Mouse (Mus musculus): ENCODE measurements at regions not wholly inside any gene's neighbourhood (a gene's known extent, or its start where the extent isn't known, plus 50 kb on each side); places are given as distances from the start of the nearest gene placed in this dataset.

DNA sequence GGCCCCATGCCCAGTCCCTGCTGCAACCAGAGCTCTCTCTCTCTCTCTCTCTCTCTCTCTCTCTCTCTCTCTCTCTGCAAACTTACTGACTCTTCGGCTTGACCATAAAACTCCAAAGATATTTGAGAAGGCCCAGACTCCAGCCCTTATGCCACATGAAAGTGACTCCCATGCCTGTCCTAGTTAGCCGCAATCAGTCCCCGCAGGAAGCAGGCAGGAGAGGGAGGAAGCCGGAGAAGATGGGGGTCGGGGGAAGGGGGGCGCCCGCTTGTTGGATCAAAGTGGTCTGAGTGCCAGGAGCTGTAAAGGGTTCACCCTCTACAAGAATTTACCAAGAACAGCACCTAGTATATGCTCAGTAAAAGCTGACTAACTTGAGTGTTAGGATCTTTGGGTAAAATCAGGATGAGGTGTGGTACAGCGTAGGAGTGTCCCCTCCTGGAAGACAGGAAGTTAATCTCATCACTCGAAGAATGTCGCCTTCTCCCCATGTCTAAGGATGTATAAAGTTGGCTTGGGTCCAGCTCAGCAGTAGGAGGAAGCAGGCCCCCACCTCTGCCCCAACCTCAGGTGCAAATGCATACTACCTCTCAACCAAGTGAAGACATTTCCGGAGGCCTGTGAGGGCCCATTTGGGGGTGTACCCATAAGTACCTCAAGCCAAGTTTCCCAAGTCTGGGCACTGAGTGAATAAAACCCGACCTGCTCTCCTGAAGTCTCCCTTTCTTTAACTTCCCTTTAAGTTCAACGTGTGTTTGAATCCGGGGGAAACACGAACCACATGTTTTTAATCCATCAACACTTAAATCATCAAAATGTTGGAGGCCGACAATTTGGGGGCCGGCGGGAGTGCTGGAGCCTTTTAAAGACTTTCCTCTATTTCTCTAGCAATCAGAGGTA, 254.7 kb downstream of the Bcl11b start:
- Histone ChIP-seq H3K36me3 (ENCODE audit: control insufficient read depth, insufficient read depth, low read length) (no peaks in the 10 kb centered on the region), H3K27me3 (ENCODE audit: control insufficient read depth, insufficient read depth, low read depth, low read length) (no peaks in the 10 kb centered on the region), H3K27ac (ENCODE audit: low read length) (no peak overlapping the region), H3K4me3 (ENCODE audit: low read depth, low read length) (no peak overlapping the region), H3K4me2 (ENCODE audit: low read length) (no peak overlapping the region), H3K9ac (ENCODE audit: low read depth, low read length) (no peak overlapping the region), H3K9me3 (replicated peaks; ENCODE audit: control insufficient read depth, low read length, poor library complexity, severe bottlenecking) (no peaks in the 10 kb centered on the region), H3K4me1 (ENCODE audit: control insufficient read depth, insufficient read depth, low read length) (no peaks in the 10 kb centered on the region)
- WGBS = 88% methylated on average over 18 of the region's 18 CpGs
- no peak for ATAC-seq

DNA sequence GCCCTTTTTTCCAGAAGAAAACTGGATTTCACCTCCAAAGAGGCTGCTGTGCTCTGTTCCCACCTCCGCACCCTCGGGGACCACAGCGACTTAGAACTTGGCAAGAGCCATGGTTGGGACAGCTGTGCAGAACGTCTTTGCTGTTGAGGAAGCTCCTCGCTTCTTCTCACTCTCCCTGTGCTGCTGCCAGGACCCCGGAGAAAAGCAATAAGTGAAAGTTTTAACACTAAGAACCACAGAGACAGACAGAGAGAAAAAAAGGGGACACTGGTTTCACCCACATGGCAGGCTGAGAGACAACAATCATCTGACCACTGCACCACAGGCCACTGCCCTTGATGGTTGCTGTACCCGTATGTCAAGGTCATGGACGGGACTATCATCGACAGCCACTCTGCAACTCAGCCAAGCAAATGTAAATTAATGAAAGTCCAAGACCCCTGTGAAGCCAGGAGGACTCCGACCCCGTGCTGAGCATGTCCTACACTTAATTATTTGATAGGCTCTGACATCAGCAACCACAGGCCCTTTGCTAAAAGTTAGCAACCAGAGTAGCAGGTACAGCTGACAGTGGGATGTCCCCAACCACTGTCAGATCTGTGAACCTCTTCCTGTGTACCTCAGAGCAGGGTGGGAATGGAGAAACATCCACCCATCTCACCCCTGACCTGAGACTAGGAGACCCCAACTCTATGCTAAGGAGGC, 253.9 kb downstream of the Bcl11b start:
- no peaks in the 10 kb centered on the region for H3K9me3 ChIP-seq (replicated peaks; ENCODE audit: control insufficient read depth, low read length, poor library complexity, severe bottlenecking)
- H3K9ac ChIP-seq (ENCODE audit: low read depth, low read length) = no peak overlapping the region
- no peak overlapping the region for H3K4me3 ChIP-seq (ENCODE audit: low read depth, low read length)
- no peak overlapping the region for H3K27ac ChIP-seq (ENCODE audit: low read length)
- no peaks in the 10 kb centered on the region for H3K27me3 ChIP-seq (ENCODE audit: control insufficient read depth, insufficient read depth, low read depth, low read length)
- H3K4me1 ChIP-seq (ENCODE audit: control insufficient read depth, insufficient read depth, low read length) = no peaks in the 10 kb centered on the region
- no peak for ATAC-seq
- no peak overlapping the region for H3K4me2 ChIP-seq (ENCODE audit: low read length)
- 82% methylated on average over 11 of the region's 11 CpGs for WGBS
- no peaks in the 10 kb centered on the region for H3K36me3 ChIP-seq (ENCODE audit: control insufficient read depth, insufficient read depth, low read length)

DNA sequence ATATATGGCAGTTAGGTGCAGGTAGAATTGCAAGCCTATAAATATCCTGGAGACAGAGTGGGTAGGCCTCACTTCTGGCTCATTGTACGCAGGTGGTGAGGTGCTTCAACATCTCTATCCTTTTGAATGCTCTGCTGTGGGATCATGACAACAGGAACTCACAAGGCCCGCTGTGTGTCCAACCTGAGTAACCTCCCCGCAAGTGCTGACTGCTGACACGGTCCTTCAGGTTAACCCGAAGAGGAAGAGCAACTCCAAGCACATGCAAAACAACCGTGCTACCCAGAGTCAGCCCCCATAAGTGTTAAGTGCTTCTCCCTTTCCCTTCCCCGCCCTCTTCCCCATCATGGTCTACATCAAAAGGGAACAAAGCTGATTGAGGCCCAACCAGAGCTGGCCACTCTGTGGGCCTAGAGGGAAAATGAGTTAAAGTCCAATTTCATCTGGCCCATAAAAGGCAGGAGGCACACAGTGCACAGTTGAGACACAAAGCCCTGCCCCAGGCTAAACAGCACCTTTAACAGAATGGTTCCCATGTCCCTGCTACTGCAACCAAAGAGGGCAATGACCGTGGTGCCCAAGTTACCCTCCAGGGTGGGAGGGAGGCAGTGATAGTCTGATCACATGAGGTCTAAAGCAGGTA, 253.0 kb downstream of the Bcl11b start:
- Histone ChIP-seq H3K27me3 (ENCODE audit: control insufficient read depth, insufficient read depth, low read depth, low read length) (no peaks in the 10 kb centered on the region), H3K9ac (ENCODE audit: low read depth, low read length) (no peak overlapping the region), H3K4me3 (ENCODE audit: low read depth, low read length) (no peak overlapping the region), H3K9me3 (replicated peaks; ENCODE audit: control insufficient read depth, low read length, poor library complexity, severe bottlenecking) (no peaks in the 10 kb centered on the region), H3K36me3 (ENCODE audit: control insufficient read depth, insufficient read depth, low read length) (no peaks in the 10 kb centered on the region), H3K4me1 (ENCODE audit: control insufficient read depth, insufficient read depth, low read length) (no peaks in the 10 kb centered on the region), H3K4me2 (ENCODE audit: low read length) (no peak overlapping the region), H3K27ac (ENCODE audit: low read length) (no peak overlapping the region)
- WGBS = 85% methylated on average over 8 of the region's 8 CpGs
- ATAC-seq = no peak

- Histone ChIP-seq H3K9me3 (replicated peaks; ENCODE audit: control insufficient read depth, low read length, poor library complexity, severe bottlenecking) (no peaks in the 10 kb centered on the region), H3K9ac (ENCODE audit: low read depth, low read length) (no peak overlapping the region), H3K27me3 (ENCODE audit: control insufficient read depth, insufficient read depth, low read depth, low read length) (no peaks in the 10 kb centered on the region), H3K27ac (ENCODE audit: low read length) (no peak overlapping the region), H3K4me2 (ENCODE audit: low read length) (no peak overlapping the region), H3K36me3 (ENCODE audit: control insufficient read depth, insufficient read depth, low read length) (no peaks in the 10 kb centered on the region), H3K4me1 (ENCODE audit: control insufficient read depth, insufficient read depth, low read length) (no peaks in the 10 kb centered on the region), H3K4me3 (ENCODE audit: low read depth, low read length) (no peak overlapping the region)
- WGBS = 63% methylated on average over 7 of the region's 7 CpGs
- ATAC-seq = no peak
Observed at GRCm38 (mm10) chr12:107752126-107752525, 251.3 kb downstream of the Bcl11b start.

GRCm38 (mm10) chr12:107752587-107752986, 250.8 kb downstream of the Bcl11b start:
- Histone ChIP-seq H3K4me3 (ENCODE audit: low read depth, low read length) (no peak overlapping the region), H3K4me2 (ENCODE audit: low read length) (no peak overlapping the region), H3K27me3 (ENCODE audit: control insufficient read depth, insufficient read depth, low read depth, low read length) (no peaks in the 10 kb centered on the region), H3K27ac (ENCODE audit: low read length) (no peak overlapping the region), H3K36me3 (ENCODE audit: control insufficient read depth, insufficient read depth, low read length) (no peaks in the 10 kb centered on the region), H3K9ac (ENCODE audit: low read depth, low read length) (no peak overlapping the region), H3K4me1 (ENCODE audit: control insufficient read depth, insufficient read depth, low read length) (no peaks in the 10 kb centered on the region), H3K9me3 (replicated peaks; ENCODE audit: control insufficient read depth, low read length, poor library complexity, severe bottlenecking) (no peaks in the 10 kb centered on the region)
- ATAC-seq = no peak
- 31% methylated on average over 8 of the region's 8 CpGs for WGBS

GRCm38 (mm10) chr12:107753022-107753421, 250.4 kb downstream of the Bcl11b start:
- Histone ChIP-seq H3K9me3 (replicated peaks; ENCODE audit: control insufficient read depth, low read length, poor library complexity, severe bottlenecking) (no peaks in the 10 kb centered on the region), H3K4me2 (ENCODE audit: low read length) (no peak overlapping the region), H3K4me3 (ENCODE audit: low read depth, low read length) (no peak overlapping the region), H3K27me3 (ENCODE audit: control insufficient read depth, insufficient read depth, low read depth, low read length) (no peaks in the 10 kb centered on the region), H3K9ac (ENCODE audit: low read depth, low read length) (no peak overlapping the region), H3K27ac (ENCODE audit: low read length) (no peak overlapping the region), H3K4me1 (ENCODE audit: control insufficient read depth, insufficient read depth, low read length) (peaks cover 3% of the 10 kb centered on the region; the same call in 1 of the 2 replicates), H3K36me3 (ENCODE audit: control insufficient read depth, insufficient read depth, low read length) (no peaks in the 10 kb centered on the region)
- WGBS = 60% methylated on average over 8 of the region's 8 CpGs
- ATAC-seq = no peak

- Histone ChIP-seq H3K4me1 (ENCODE audit: control insufficient read depth, insufficient read depth, low read length) (peaks cover 6% of the 10 kb centered on the region; the same call in 1 of the 2 replicates), H3K9ac (ENCODE audit: low read depth, low read length) (no peak overlapping the region), H3K27me3 (ENCODE audit: control insufficient read depth, insufficient read depth, low read depth, low read length) (no peaks in the 10 kb centered on the region), H3K27ac (ENCODE audit: low read length) (no peak overlapping the region), H3K9me3 (replicated peaks; ENCODE audit: control insufficient read depth, low read length, poor library complexity, severe bottlenecking) (no peaks in the 10 kb centered on the region), H3K4me3 (ENCODE audit: low read depth, low read length) (no peak overlapping the region), H3K36me3 (ENCODE audit: control insufficient read depth, insufficient read depth, low read length) (no peaks in the 10 kb centered on the region), H3K4me2 (ENCODE audit: low read length) (no peak overlapping the region)
- ATAC-seq = no peak
- WGBS = 69% methylated on average over 6 of the region's 6 CpGs
Observed at GRCm38 (mm10) chr12:107753536-107753935, 249.9 kb downstream of the Bcl11b start.

GRCm38 (mm10) chr12:107754885-107755284, 248.5 kb downstream of the Bcl11b start:
- WGBS = 88% methylated on average over 8 of the region's 8 CpGs
- ATAC-seq = no peak
- H3K36me3 ChIP-seq (ENCODE audit: control insufficient read depth, insufficient read depth, low read length) = no peaks in the 10 kb centered on the region
- no peaks in the 10 kb centered on the region for H3K27me3 ChIP-seq (ENCODE audit: control insufficient read depth, insufficient read depth, low read depth, low read length)
- no peak overlapping the region for H3K9ac ChIP-seq (ENCODE audit: low read depth, low read length)
- H3K4me3 ChIP-seq (ENCODE audit: low read depth, low read length) = no peak overlapping the region
- no peak overlapping the region for H3K27ac ChIP-seq (ENCODE audit: low read length)
- no peak overlapping the region for H3K4me2 ChIP-seq (ENCODE audit: low read length)
- peaks cover 6% of the 10 kb centered on the region; the same call in 1 of the 2 replicates for H3K4me1 ChIP-seq (ENCODE audit: control insufficient read depth, insufficient read depth, low read length)
- H3K9me3 ChIP-seq (replicated peaks; ENCODE audit: control insufficient read depth, low read length, poor library complexity, severe bottlenecking) = no peaks in the 10 kb centered on the region

Measured in midbrain, embryonic 16.5 days (tissue).